8 mouse cellular contexts compared by ENCODE assay signal in genomic region chr4:134094923-134095547, GRCm38 (mm10). TPM values are rescaled to one million over a fixed set of nuclear protein-coding genes. Genes with fewer than 3 reads are reported as not detected.
DNase-seq lines count a peak whose midpoint lies in the region; TF ChIP-seq lines count a peak whose summit lies in the region.

TSS of gene Cd52 (minus strand) at chr4:134095082.

- no peak within 1 kb of the TSS for H3K9ac ChIP-seq in heart, adult 2 months (ENCODE audit: low read depth, low read length)

- intact Hi-C loops in heart, adult 2 months (cut with DNase I) = no loop called here
- intact Hi-C loops in gastrocnemius, postnatal 14 days (cut with DNase I; ENCODE audit: low total_unique reads) = no loop called here
- intact Hi-C loops in gastrocnemius, adult 2 months (cut with DNase I) = no loop called here

- H3K4me1 ChIP-seq in heart, adult 2 months (ENCODE audit: control insufficient read depth, insufficient read depth, low read length) = no peaks in the 10 kb centered on the region; the same call in 1 of the 2 replicates
- H3K4me1 ChIP-seq in heart, embryonic 10.5 days = peaks cover 10% of the 10 kb centered on the region
- peaks cover 65% of the 10 kb centered on the region for H3K4me1 ChIP-seq in bone marrow macrophage, adult 2 months (ENCODE audit: control insufficient read depth, insufficient read depth, low read length)
- H3K4me1 ChIP-seq in lung, adult 2 months (ENCODE audit: control insufficient read depth, insufficient read depth, low read length) = no peaks in the 10 kb centered on the region

- no peak within 1 kb of the TSS for H3K27ac ChIP-seq in heart, adult 2 months
- no peak within 1 kb of the TSS for H3K27ac ChIP-seq in heart, embryonic 10.5 days
- H3K27ac ChIP-seq in bone marrow macrophage, adult 2 months (ENCODE audit: insufficient read depth, low read depth, low read length) = peak within 1 kb of the TSS; percentile 66
- no peak within 1 kb of the TSS for H3K27ac ChIP-seq in gastrocnemius, adult 2 months

- no peaks in the 10 kb centered on the region for H3K36me3 ChIP-seq in heart, adult 2 months (ENCODE audit: control insufficient read depth, insufficient read depth, low read length)
- no peaks in the 10 kb centered on the region for H3K36me3 ChIP-seq in heart, embryonic 10.5 days

- H3K9me3 ChIP-seq in heart, embryonic 10.5 days = no peaks in the 10 kb centered on the region

- no peaks in the 10 kb centered on the region for H3K27me3 ChIP-seq in heart, adult 2 months (ENCODE audit: control insufficient read depth, insufficient read depth, low read length)
- no peaks in the 10 kb centered on the region for H3K27me3 ChIP-seq in heart, embryonic 10.5 days (ENCODE audit: insufficient read depth, poor library complexity, severe bottlenecking)

- 58% methylated on average over 3 of the region's 3 CpGs for WGBS in heart, adult 2 months
- 62% methylated on average over 3 of the region's 3 CpGs for WGBS in heart, embryonic 10.5 days
- 66% methylated on average over 3 of the region's 3 CpGs for WGBS in lung, adult 2 months

- H3K4me3 ChIP-seq in heart, adult 2 months = no peak within 1 kb of the TSS
- no peak within 1 kb of the TSS for H3K4me3 ChIP-seq in heart, embryonic 10.5 days
- H3K4me3 ChIP-seq in bone marrow macrophage, adult 2 months (ENCODE audit: insufficient read depth, low read length) = peak within 1 kb of the TSS; percentile 64
- H3K4me3 ChIP-seq in lung, adult 2 months (replicated peaks; ENCODE audit: extremely low read depth, low read depth, low read length) = peak within 1 kb of the TSS; percentile 17
- H3K4me3 ChIP-seq in gastrocnemius, adult 2 months = no peak within 1 kb of the TSS

- no peaks in the 10 kb centered on the region for H3K79me2 ChIP-seq in heart, adult 2 months (replicated peaks; ENCODE audit: control insufficient read depth, insufficient read depth, low read length)

- no peak for TF ChIP-seq CTCF in heart, adult 2 months (IDR thresholded peaks at IDR 0.05)
- TF ChIP-seq CTCF in bone marrow macrophage, adult 2 months (IDR thresholded peaks at IDR 0.05; ENCODE audit: low read depth, low read length) = no peak
- no peak for TF ChIP-seq CTCF in lung, adult 2 months (IDR thresholded peaks at IDR 0.05; ENCODE audit: insufficient read depth, low read length)
- no peak for TF ChIP-seq CTCF in gastrocnemius, adult 2 months (IDR thresholded peaks at IDR 0.05)

- peak in 1 of 2 experiments; percentile 65 for DNase-seq in heart, adult 2 months
- no peak for DNase-seq in heart, embryonic 10.5 days (ENCODE audit: low spot score)
- no peak for DNase-seq in lung, adult 2 months
- DNase-seq in spleen, postnatal 4 days (ENCODE audit: low spot score in 2 of 2) = peak; percentile 77 to 79
- no peak for DNase-seq in gastrocnemius, postnatal 14 days
- DNase-seq in gastrocnemius, adult 2 months = no peak
- no peak for DNase-seq in right cerebral cortex, postnatal 4 days

- no peak for TF ChIP-seq EP300 in heart, adult 2 months (IDR thresholded peaks at IDR 0.05; ENCODE audit: insufficient read depth, low read depth, low read length)

- 0 out of 2 replicates have a peak, but pooled peaks have one; percentile 15 for TF ChIP-seq POLR2A in heart, adult 2 months (IDR thresholded peaks at IDR 0.05; ENCODE audit: insufficient read depth, low read depth, low read length)
- no peak for TF ChIP-seq POLR2A in bone marrow macrophage, adult 2 months (IDR thresholded peaks at IDR 0.05; ENCODE audit: borderline replicate concordance, low read depth, low read length)
- no peak for TF ChIP-seq POLR2A in lung, adult 2 months (IDR thresholded peaks at IDR 0.05; ENCODE audit: borderline replicate concordance, extremely low read depth, low read depth, low read length)

RNA-seq across cellular contexts. Expression of gene Cd52, which starts in this region (rescaled TPM):
- total RNA-seq in heart, adult 2 months (2021) = 1 to 10 TPM; 4.1 to 5.8 TPM
- 9.0 and 19.2 TPM in 2 replicates for polyA plus RNA-seq in heart, adult 2 months (2012; rRNA removed)
- 1.7 and 4.2 TPM in 2 replicates for polyA plus RNA-seq in heart, embryonic 10.5 days (2016; fragmentation: Nextera tagmentation; extraction: Ambion mirVana)
- polyA plus RNA-seq in bone marrow macrophage, adult 2 months (2012; ENCODE audit: insufficient read depth, insufficient read length, missing spikeins) = 1,130 and 1,142 TPM in 2 replicates
- polyA plus RNA-seq in lung, adult 2 months (2012; rRNA removed) = 52.8 and 76.5 TPM in 2 replicates
- 1 to 10 TPM in 1 of 2 experiments, under 1 TPM in 1; 0.51 to 1.7 TPM for total RNA-seq in gastrocnemius, postnatal 14 days (2021)
- total RNA-seq in gastrocnemius, adult 2 months (2021) = under 1 TPM in 1 of 2 experiments, not detected in 1; 0.71 TPM

Comparison
In these comparisons a context has a peak if more than half of its experiments do, and no peak if none do; other contexts are left out.
1. RNA of gene Cd52 (polyA plus RNA-seq): 1,130 to 1,142 TPM in bone marrow macrophage, adult 2 months; 52.8 to 76.5 TPM in lung, adult 2 months, 9.0 to 19.2 TPM in heart, adult 2 months and 1.7 to 4.2 TPM in heart, embryonic 10.5 days; every median in the first group is over 10 times any median in the second.
2. DNase-seq: peak in spleen, postnatal 4 days (2 of 2); none in heart, embryonic 10.5 days (single experiment), lung, adult 2 months (single experiment), gastrocnemius, postnatal 14 days (single experiment), gastrocnemius, adult 2 months (single experiment) and right cerebral cortex, postnatal 4 days (single experiment).
3. H3K4me3 ChIP-seq: peak in bone marrow macrophage, adult 2 months (single experiment) and lung, adult 2 months (single experiment); none in heart, adult 2 months (single experiment), heart, embryonic 10.5 days (single experiment) and gastrocnemius, adult 2 months (single experiment).